Mouse (Mus musculus): ENCODE measurements around the gene Ccdc134. TPM values are rescaled to one million over a fixed set of nuclear protein-coding genes. Genes with fewer than 3 reads are reported as not detected.

Gene Ccdc134
- polyA plus RNA-seq, 1 experiment from 2014 or later: 17.0 TPM

GRCm38 (mm10) chr15:82183596-82183995 lies 55.9 kb downstream of the Ccdc134 start:
- ATAC-seq (ENCODE audit: low FRiP score): no peak
- H3K27me3 ChIP-seq: no peaks in the 10 kb centered on the region
- H3K9ac ChIP-seq: no peak overlapping the region
- H3K4me3 ChIP-seq: no peak overlapping the region
- 75% methylated on average over 10 of the region's 10 CpGs for WGBS
- H3K4me2 ChIP-seq (replicated peaks): no peak overlapping the region
- H3K9me3 ChIP-seq (replicated peaks): peaks cover 6% of the 10 kb centered on the region; the same call in 1 of the 2 replicates
- peaks cover 100% of the 10 kb centered on the region for H3K36me3 ChIP-seq
- no peak overlapping the region for H3K27ac ChIP-seq
- H3K4me1 ChIP-seq: no peaks in the 10 kb centered on the region

- ATAC-seq (ENCODE audit: low FRiP score): no peak
Measured at GRCm38 (mm10) chr15:82184183-82184582, 56.5 kb downstream of the Ccdc134 start.

GRCm38 (mm10) chr15:82184656-82185055 lies 56.9 kb downstream of the Ccdc134 start:
- H3K27ac ChIP-seq: no peak overlapping the region
- ATAC-seq (ENCODE audit: low FRiP score): no peak

More at GRCm38 (mm10) chr15:82184183-82184582, 56.5 kb downstream of the Ccdc134 start:
- 78% methylated on average over 7 of the region's 7 CpGs for WGBS
- Histone ChIP-seq H3K4me2 (replicated peaks) (no peak overlapping the region), H3K9ac (no peak overlapping the region), H3K4me1 (no peaks in the 10 kb centered on the region), H3K27me3 (no peaks in the 10 kb centered on the region), H3K4me3 (no peak overlapping the region), H3K9me3 (replicated peaks) (peaks cover 6% of the 10 kb centered on the region; the same call in 1 of the 2 replicates), H3K27ac (no peak overlapping the region), H3K36me3 (peaks cover 99% of the 10 kb centered on the region)

GRCm38 (mm10) chr15:82185062-82185783 lies 57.5 kb downstream of the Ccdc134 start:
- no peaks in the 10 kb centered on the region for H3K27me3 ChIP-seq
- no peak overlapping the region for H3K4me3 ChIP-seq
- no peak overlapping the region for H3K27ac ChIP-seq
- H3K4me1 ChIP-seq: no peaks in the 10 kb centered on the region
- H3K9me3 ChIP-seq (replicated peaks): peaks cover 6% of the 10 kb centered on the region; the same call in 1 of the 2 replicates
- H3K36me3 ChIP-seq: peaks cover 99% of the 10 kb centered on the region
- no peak overlapping the region for H3K9ac ChIP-seq
- WGBS: 91% methylated on average over 14 of the region's 14 CpGs
- ATAC-seq (ENCODE audit: low FRiP score): no peak
- H3K4me2 ChIP-seq (replicated peaks): no peak overlapping the region

More at GRCm38 (mm10) chr15:82184656-82185055, 56.9 kb downstream of the Ccdc134 start:
- Histone ChIP-seq H3K36me3 (peaks cover 99% of the 10 kb centered on the region), H3K4me1 (no peaks in the 10 kb centered on the region), H3K9me3 (replicated peaks) (peaks cover 6% of the 10 kb centered on the region; the same call in 1 of the 2 replicates), H3K27me3 (no peaks in the 10 kb centered on the region), H3K4me3 (no peak overlapping the region), H3K9ac (no peak overlapping the region), H3K4me2 (replicated peaks) (no peak overlapping the region)
- 94% methylated on average over 10 of the region's 10 CpGs for WGBS

- peaks cover 96% of the 10 kb centered on the region for H3K36me3 ChIP-seq
- H3K4me1 ChIP-seq: no peaks in the 10 kb centered on the region
- no peak overlapping the region for H3K4me3 ChIP-seq
- H3K9ac ChIP-seq: no peak overlapping the region
- H3K27me3 ChIP-seq: no peaks in the 10 kb centered on the region
- 82% methylated on average over 14 of the region's 14 CpGs for WGBS
- H3K9me3 ChIP-seq (replicated peaks): peaks cover 6% of the 10 kb centered on the region; the same call in 1 of the 2 replicates
- no peak for ATAC-seq (ENCODE audit: low FRiP score)
- H3K4me2 ChIP-seq (replicated peaks): no peak overlapping the region
- no peak overlapping the region for H3K27ac ChIP-seq
Measured at GRCm38 (mm10) chr15:82186131-82186530, 58.4 kb downstream of the Ccdc134 start.

GRCm38 (mm10) chr15:82186931-82187330 lies 59.2 kb downstream of the Ccdc134 start:
- Histone ChIP-seq H3K4me2 (replicated peaks) (no peak overlapping the region), H3K27me3 (no peaks in the 10 kb centered on the region), H3K4me3 (no peak overlapping the region), H3K36me3 (peaks cover 96% of the 10 kb centered on the region), H3K27ac (no peak overlapping the region), H3K9ac (no peak overlapping the region), H3K9me3 (replicated peaks) (peaks cover 5% of the 10 kb centered on the region; the same call in 1 of the 2 replicates), H3K4me1 (no peaks in the 10 kb centered on the region)
- 95% methylated on average over 5 of the region's 5 CpGs for WGBS
- no peak for ATAC-seq (ENCODE audit: low FRiP score)

GRCm38 (mm10) chr15:82187401-82187800 lies 59.7 kb downstream of the Ccdc134 start:
- no peaks in the 10 kb centered on the region for H3K4me1 ChIP-seq
- no peak overlapping the region for H3K27ac ChIP-seq
- H3K9me3 ChIP-seq (replicated peaks): peaks cover under 1% of the 10 kb centered on the region; the same call in 1 of the 2 replicates
- WGBS: 87% methylated on average over 4 of the region's 4 CpGs
- H3K9ac ChIP-seq: no peak overlapping the region
- H3K4me3 ChIP-seq: no peak overlapping the region
- peaks cover 96% of the 10 kb centered on the region for H3K36me3 ChIP-seq
- no peaks in the 10 kb centered on the region for H3K27me3 ChIP-seq
- no peak for ATAC-seq (ENCODE audit: low FRiP score)
- no peak overlapping the region for H3K4me2 ChIP-seq (replicated peaks)

GRCm38 (mm10) chr15:82187924-82188323 lies 60.2 kb downstream of the Ccdc134 start:
- Histone ChIP-seq H3K4me3 (no peak overlapping the region), H3K9ac (no peak overlapping the region), H3K27me3 (no peaks in the 10 kb centered on the region), H3K27ac (no peak overlapping the region), H3K36me3 (peaks cover 96% of the 10 kb centered on the region), H3K4me2 (replicated peaks) (no peak overlapping the region), H3K4me1 (no peaks in the 10 kb centered on the region), H3K9me3 (replicated peaks) (no peaks in the 10 kb centered on the region)
- ATAC-seq (ENCODE audit: low FRiP score): no peak
- WGBS: 86% methylated on average over 1 of the region's 1 CpGs

GRCm38 (mm10) chr15:82188481-82189240 lies 60.9 kb downstream of the Ccdc134 start:
- H3K36me3 ChIP-seq: peaks cover 96% of the 10 kb centered on the region

More at GRCm38 (mm10) chr15:82188481-82189240, 60.9 kb downstream of the Ccdc134 start:
- H3K27ac ChIP-seq: no peak overlapping the region
- H3K4me2 ChIP-seq (replicated peaks): no peak overlapping the region
- WGBS: 96% methylated on average over 10 of the region's 10 CpGs
- H3K9ac ChIP-seq: no peak overlapping the region
- no peaks in the 10 kb centered on the region for H3K4me1 ChIP-seq
- no peaks in the 10 kb centered on the region for H3K9me3 ChIP-seq (replicated peaks)
- no peak overlapping the region for H3K4me3 ChIP-seq
- no peak for ATAC-seq (ENCODE audit: low FRiP score)
- no peaks in the 10 kb centered on the region for H3K27me3 ChIP-seq

Other genes starting within 250 kb of the Ccdc134 start
- 58.0 and 58.4 TPM in 2 replicates for gene Polr3h, start 201.7 kb upstream of the Ccdc134 start, polyA plus RNA-seq (2016; fragmentation: Nextera tagmentation; extraction: Ambion mirVana)
- gene Csdc2, start 191.2 kb upstream of the Ccdc134 start, polyA plus RNA-seq (2016; fragmentation: Nextera tagmentation; extraction: Ambion mirVana): 48.0 and 57.1 TPM in 2 replicates
- 30.7 and 32.3 TPM in 2 replicates for gene Pmm1, start 167.0 kb upstream of the Ccdc134 start, polyA plus RNA-seq (2016; fragmentation: Nextera tagmentation; extraction: Ambion mirVana)
- gene 1700029P11Rik, start 147.4 kb upstream of the Ccdc134 start, polyA plus RNA-seq (2016; fragmentation: Nextera tagmentation; extraction: Ambion mirVana): not detected in 2 replicates
- gene Xrcc6, start 140.1 kb upstream of the Ccdc134 start, polyA plus RNA-seq (2016; fragmentation: Nextera tagmentation; extraction: Ambion mirVana): 58.4 and 62.3 TPM in 2 replicates
- gene Desi1, start 94.1 kb upstream of the Ccdc134 start, polyA plus RNA-seq (2016; fragmentation: Nextera tagmentation; extraction: Ambion mirVana): 41.4 and 42.3 TPM in 2 replicates
- gene Snu13, start 80.3 kb upstream of the Ccdc134 start, polyA plus RNA-seq (2016; fragmentation: Nextera tagmentation; extraction: Ambion mirVana): 169 and 192 TPM in 2 replicates
- gene 4930407I10Rik, start 68.8 kb upstream of the Ccdc134 start, polyA plus RNA-seq (2016; fragmentation: Nextera tagmentation; extraction: Ambion mirVana): not detected in 2 replicates
- 0.14 TPM in 1 of 2 replicates, not detected in the other for gene Mei1, start 57.9 kb upstream of the Ccdc134 start, polyA plus RNA-seq (2016; fragmentation: Nextera tagmentation; extraction: Ambion mirVana)
- 230 and 244 TPM in 2 replicates for gene Srebf2, start 19.3 kb downstream of the Ccdc134 start, polyA plus RNA-seq (2016; fragmentation: Nextera tagmentation; extraction: Ambion mirVana)
- gene Shisa8, start 84.9 kb downstream of the Ccdc134 start, polyA plus RNA-seq (2016; fragmentation: Nextera tagmentation; extraction: Ambion mirVana): 1.6 and 1.7 TPM in 2 replicates
- 0.18 and 0.34 TPM in 2 replicates for gene Tnfrsf13c, start 96.4 kb downstream of the Ccdc134 start, polyA plus RNA-seq (2016; fragmentation: Nextera tagmentation; extraction: Ambion mirVana)
- gene Cenpm, start 116.8 kb downstream of the Ccdc134 start, polyA plus RNA-seq (2016; fragmentation: Nextera tagmentation; extraction: Ambion mirVana): 51.1 and 51.4 TPM in 2 replicates
- 1.3 and 1.6 TPM in 2 replicates for gene 1500009C09Rik, start 124.5 kb downstream of the Ccdc134 start, polyA plus RNA-seq (2016; fragmentation: Nextera tagmentation; extraction: Ambion mirVana)
- gene Sept3, start 147.0 kb downstream of the Ccdc134 start, polyA plus RNA-seq (2016; fragmentation: Nextera tagmentation; extraction: Ambion mirVana): 234 and 254 TPM in 2 replicates
- not detected in 2 replicates for gene Wbp2nl, start 171.0 kb downstream of the Ccdc134 start, polyA plus RNA-seq (2016; fragmentation: Nextera tagmentation; extraction: Ambion mirVana)
- gene Naga, start 211.0 kb downstream of the Ccdc134 start, polyA plus RNA-seq (2016; fragmentation: Nextera tagmentation; extraction: Ambion mirVana): 26.7 and 29.7 TPM in 2 replicates
- 5.3 and 6.2 TPM in 2 replicates for gene Pheta2, start 211.0 kb downstream of the Ccdc134 start, polyA plus RNA-seq (2016; fragmentation: Nextera tagmentation; extraction: Ambion mirVana)
- 250 and 259 TPM in 2 replicates for gene Smdt1, start 211.0 kb downstream of the Ccdc134 start, polyA plus RNA-seq (2016; fragmentation: Nextera tagmentation; extraction: Ambion mirVana)
- gene Ndufa6, start 226.4 kb downstream of the Ccdc134 start, polyA plus RNA-seq (2016; fragmentation: Nextera tagmentation; extraction: Ambion mirVana): 266 and 295 TPM in 2 replicates

All from hindbrain, embryonic 12.5 days (tissue).